Mouse (Mus musculus): ENCODE measurements around the gene Btbd3.

Btbd3 gene

GRCm38 (mm10) chr2:138531160-138531967 is 275.0 kb downstream of the Btbd3 start:
- DNase-seq (ENCODE audit: low read depth, low spot score) = no peak

DNA sequence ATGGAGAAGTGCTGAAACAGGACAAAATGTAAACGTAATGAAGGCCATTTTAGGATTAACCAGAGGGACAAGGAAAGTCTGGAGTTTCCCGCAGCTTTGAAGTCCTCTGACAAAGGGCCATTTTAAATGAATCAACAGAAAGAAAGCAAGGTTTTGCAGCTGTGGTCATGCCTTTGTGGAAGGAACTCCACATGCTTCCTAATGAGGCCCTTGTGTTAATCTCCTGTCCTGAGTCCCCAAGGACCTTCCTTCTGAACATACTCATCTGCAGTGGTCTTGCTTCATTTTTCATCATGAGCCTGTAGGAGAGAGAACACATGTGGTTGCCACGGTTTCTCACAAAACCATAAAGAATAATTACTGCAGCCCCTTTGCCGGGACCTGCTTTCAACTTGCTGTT is 275.6 kb downstream of the Btbd3 start:
- DNase-seq (ENCODE audit: low read depth, low spot score) = no peak

GRCm38 (mm10) chr2:138539655-138540054 is 283.3 kb downstream of the Btbd3 start:
- no peak for DNase-seq (ENCODE audit: low read depth, low spot score)

DNA sequence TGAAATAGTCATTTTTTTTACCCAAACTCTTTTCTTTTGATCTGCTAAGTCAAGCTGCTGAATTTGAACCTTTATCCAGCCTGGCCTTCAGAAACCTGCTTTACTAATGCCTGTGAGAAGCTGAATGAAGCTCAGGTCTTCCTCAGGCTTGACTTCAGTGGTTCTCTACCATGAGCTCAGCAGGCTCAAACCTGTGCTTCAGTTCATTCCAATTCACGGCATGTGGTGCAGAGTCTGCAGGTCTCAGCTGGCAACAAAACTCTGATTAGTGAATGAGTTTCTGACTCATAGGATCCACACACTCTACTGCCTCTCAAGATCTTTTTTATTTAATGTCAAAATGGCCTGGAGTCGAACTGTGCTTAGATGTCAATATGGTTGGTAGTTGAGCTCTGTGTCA is 292.6 kb downstream of the Btbd3 start:
- no peak for DNase-seq (ENCODE audit: low read depth, low spot score)

- DNase-seq (ENCODE audit: low read depth, low spot score) = no peak
Measured at GRCm38 (mm10) chr2:138551516-138551915, 295.2 kb downstream of the Btbd3 start.

GRCm38 (mm10) chr2:138555106-138555862 is 298.9 kb downstream of the Btbd3 start:
- DNase-seq (ENCODE audit: low read depth, low spot score) = no peak

- no peak for DNase-seq (ENCODE audit: low read depth, low spot score)
Measured at GRCm38 (mm10) chr2:138585930-138586329, 329.6 kb downstream of the Btbd3 start.

- no peak for DNase-seq (ENCODE audit: low read depth, low spot score)
Measured at GRCm38 (mm10) chr2:138587335-138587734, 331.0 kb downstream of the Btbd3 start.

GRCm38 (mm10) chr2:138587795-138588545 is 331.6 kb downstream of the Btbd3 start:
- DNase-seq (ENCODE audit: low read depth, low spot score) = no peak

GRCm38 (mm10) chr2:138589105-138589504 is 332.7 kb downstream of the Btbd3 start:
- DNase-seq (ENCODE audit: low read depth, low spot score) = no peak

- no peak for DNase-seq (ENCODE audit: low read depth, low spot score)
Measured at GRCm38 (mm10) chr2:138590307-138590706, 333.9 kb downstream of the Btbd3 start.

- no peak for DNase-seq (ENCODE audit: low read depth, low spot score)
Measured at GRCm38 (mm10) chr2:138612361-138612760, 356.0 kb downstream of the Btbd3 start.

- no peak for DNase-seq (ENCODE audit: low read depth, low spot score)
Measured at GRCm38 (mm10) chr2:138617501-138617900, 361.1 kb downstream of the Btbd3 start.
